Mouse (Mus musculus) CH12.LX (cell line): ENCODE data around the gene Fermt3. TPM values are rescaled to one million over a fixed set of nuclear protein-coding genes. Genes with fewer than 3 reads are reported as not detected.

ENCODE experiments used
- DNase-seq: peaks from one replicate; pipeline ENCODE4 v3.0.0-alpha.2; 2013; ENCODE audit errors: extremely low read depth
- H3K27ac ChIP-seq: 2 replicates; pipeline ENCODE4 v1.5.1; 2012; ENCODE audit warnings: low read depth, mild to moderate bottlenecking, control low read depth, moderate library complexity; ENCODE audit not compliant: insufficient read depth
- H3K27me3 ChIP-seq: replicated peaks from 2 replicates; pipeline ENCODE3; 2012; ENCODE audit warnings: inconsistent platforms
- H3K36me3 ChIP-seq, 2 experiments: replicated peaks in 1 of 2; 2 replicates each; pipeline versions ENCODE3 to v1.6.1; 2012; ENCODE audit warnings: inconsistent platforms in 1 of 2, low read length in 1 of 2, mild to moderate bottlenecking in 1 of 2, mixed read lengths in 1 of 2, moderate library complexity in 1 of 2; ENCODE audit not compliant: control insufficient read depth in 1 of 2, insufficient read depth in 1 of 2
- H3K4me1 ChIP-seq, 2 experiments: 2 replicates each; pipeline ENCODE4 v1.6.1; 2012; ENCODE audit warnings: inconsistent platforms in 1 of 2, moderate library complexity in 1 of 2; ENCODE audit not compliant: insufficient read depth in 2 of 2, control insufficient read depth in 1 of 2
- H3K4me2 ChIP-seq: 2 replicates; pipeline ENCODE4 v1.6.1; 2012; ENCODE audit warnings: low read depth, mild to moderate bottlenecking, control low read depth; ENCODE audit not compliant: poor library complexity, insufficient read depth, severe bottlenecking
- H3K4me3 ChIP-seq, 3 experiments: fragments of 150-350 bp in 1 of 3; sonication (generic) in 1 of 3; replicated peaks in 1 of 3; 2 replicates each; pipeline versions ENCODE3 to v1.5.1; 2011 to 2012; ENCODE audit warnings: low read depth in 2 of 3, low read length in 2 of 3, mild to moderate bottlenecking in 2 of 3, moderate library complexity in 2 of 3, control low read depth in 1 of 3, improper control_type of control experiment in 1 of 3, inconsistent platforms in 1 of 3, mixed read lengths in 1 of 3; ENCODE audit not compliant: poor library complexity in 1 of 3
- H3K79me2 ChIP-seq: replicated peaks from 2 replicates; pipeline ENCODE4 v1.6.1; 2012; ENCODE audit warnings: mild to moderate bottlenecking, moderate library complexity; ENCODE audit not compliant: control insufficient read depth, poor library complexity, insufficient read depth, severe bottlenecking; ENCODE audit errors: extremely low read depth
- H3K9ac ChIP-seq: 2 replicates; pipeline ENCODE4 v1.6.1; 2012; ENCODE audit warnings: low read depth, mild to moderate bottlenecking, control low read depth, moderate library complexity; ENCODE audit not compliant: insufficient read depth
- H3K9me3 ChIP-seq: replicated peaks from 2 replicates; pipeline ENCODE3; 2012; ENCODE audit warnings: low read length, inconsistent platforms, mixed read lengths
- BHLHE40 ChIP-seq: IDR thresholded peaks from 2 replicates; pipeline ENCODE4 v1.6.1; 2011; ENCODE audit warnings: mild to moderate bottlenecking, low read depth, low read length, improper control_type of control experiment
- CHD1 ChIP-seq: IDR thresholded peaks from 2 replicates; pipeline ENCODE4 v1.6.1; 2012; ENCODE audit warnings: low read depth, low read length, improper control_type of control experiment, inconsistent platforms
- CTCF ChIP-seq, 2 experiments: IDR thresholded peaks in 1 of 2; conservative IDR thresholded peaks in 1 of 2; 2 replicates each; pipeline ENCODE4 v1.5.1; 2011 to 2012; ENCODE audit warnings: low read depth in 2 of 2, low read length in 2 of 2, improper control_type of control experiment in 1 of 2, inconsistent platforms in 1 of 2, mild to moderate bottlenecking in 1 of 2, moderate library complexity in 1 of 2
- E2F4 ChIP-seq: IDR thresholded peaks from 2 replicates; pipeline ENCODE4 v1.6.1; 2011; ENCODE audit warnings: low read depth, low read length, improper control_type of control experiment; ENCODE audit not compliant: insufficient replicate concordance
- ETS1 ChIP-seq: conservative IDR thresholded peaks from 2 replicates; pipeline ENCODE4 v1.6.1; 2012; ENCODE audit warnings: low read depth, mild to moderate bottlenecking, inconsistent platforms, low read length, improper control_type of control experiment, moderate library complexity
- GABPA ChIP-seq: IDR thresholded peaks from 2 replicates; pipeline ENCODE4 v1.6.1; 2012; ENCODE audit warnings: low read depth, low read length, improper control_type of control experiment, inconsistent platforms; ENCODE audit not compliant: insufficient replicate concordance
- IRF4 ChIP-seq: IDR thresholded peaks from 2 replicates; pipeline ENCODE4 v1.6.1; 2014; ENCODE audit warnings: low read depth, mild to moderate bottlenecking, inconsistent platforms, low read length, improper control_type of control experiment
- JUN ChIP-seq: IDR thresholded peaks from 2 replicates; pipeline ENCODE4 v1.6.1; 2011; ENCODE audit warnings: low read depth, mild to moderate bottlenecking, low read length, improper control_type of control experiment, moderate library complexity; ENCODE audit not compliant: insufficient read depth
- JUND ChIP-seq: conservative IDR thresholded peaks from 2 replicates; pipeline ENCODE4 v1.6.1; 2011; ENCODE audit warnings: low read depth, low read length, improper control_type of control experiment
- KAT2A ChIP-seq: IDR thresholded peaks from 2 replicates; pipeline ENCODE4 v1.6.1; 2012; ENCODE audit warnings: low read length, improper control_type of control experiment, inconsistent platforms; ENCODE audit not compliant: insufficient replicate concordance
- MAFK ChIP-seq: IDR thresholded peaks from 2 replicates; pipeline ENCODE4 v1.6.1; 2011; ENCODE audit warnings: low read length, improper control_type of control experiment; ENCODE audit not compliant: insufficient replicate concordance
- MEF2A ChIP-seq: IDR thresholded peaks from 2 replicates; pipeline ENCODE4 v1.6.1; 2014; ENCODE audit warnings: low read depth, mild to moderate bottlenecking, inconsistent platforms, low read length, improper control_type of control experiment, borderline replicate concordance
- MYC ChIP-seq: IDR thresholded peaks from 2 replicates; pipeline ENCODE4 v1.6.1; 2011; ENCODE audit warnings: low read depth, mild to moderate bottlenecking, improper control_type of control experiment, low read length
- NELFE ChIP-seq: IDR thresholded peaks from 2 replicates; pipeline ENCODE4 v1.6.1; 2011; ENCODE audit warnings: low read depth, low read length, improper control_type of control experiment
- NRF1 ChIP-seq: IDR thresholded peaks from 2 replicates; pipeline ENCODE4 v1.6.1; 2014; ENCODE audit warnings: low read depth, mild to moderate bottlenecking, inconsistent platforms, low read length, improper control_type of control experiment, moderate library complexity
- POLR2A ChIP-seq: IDR thresholded peaks from 2 replicates; pipeline ENCODE4 v1.6.1; 2011; ENCODE audit warnings: low read depth, mild to moderate bottlenecking, improper control_type of control experiment, low read length
- POLR2AphosphoS2 ChIP-seq: IDR thresholded peaks from 2 replicates; pipeline ENCODE4 v1.6.1; 2011; ENCODE audit warnings: low read depth, low read length, improper control_type of control experiment
- RAD21 ChIP-seq: IDR thresholded peaks from 2 replicates; pipeline ENCODE4 v1.6.1; 2011; ENCODE audit warnings: low read depth, mild to moderate bottlenecking, low read length, improper control_type of control experiment, moderate library complexity
- RCOR1 ChIP-seq: conservative IDR thresholded peaks from 2 replicates; pipeline ENCODE4 v1.6.1; 2012; ENCODE audit warnings: low read depth, mild to moderate bottlenecking, inconsistent platforms, low read length, improper control_type of control experiment
- SMC3 ChIP-seq: IDR thresholded peaks from 2 replicates; pipeline ENCODE4 v1.6.1; 2011; ENCODE audit warnings: low read depth, low read length, improper control_type of control experiment
- TCF12 ChIP-seq: IDR thresholded peaks from 2 replicates; pipeline ENCODE4 v1.6.1; 2014; ENCODE audit warnings: low read depth, mild to moderate bottlenecking, inconsistent platforms, low read length, improper control_type of control experiment
- USF1 ChIP-seq: IDR thresholded peaks from 2 replicates; pipeline ENCODE4 v1.6.1; 2014; ENCODE audit warnings: low read depth, mild to moderate bottlenecking, inconsistent platforms, low read length, improper control_type of control experiment
- USF2 ChIP-seq: conservative IDR thresholded peaks from 2 replicates; pipeline ENCODE4 v1.6.1; 2011; ENCODE audit warnings: low read depth, low read length, improper control_type of control experiment
- ZKSCAN1 ChIP-seq: IDR thresholded peaks from 2 replicates; pipeline ENCODE4 v1.6.1; 2012; ENCODE audit warnings: low read depth, inconsistent platforms, low read length, improper control_type of control experiment, borderline replicate concordance
- ZMIZ1 ChIP-seq: IDR thresholded peaks from 2 replicates; pipeline ENCODE4 v1.6.1; 2012; ENCODE audit warnings: low read depth, mild to moderate bottlenecking, inconsistent platforms, low read length, improper control_type of control experiment
- ZNF384 ChIP-seq: IDR thresholded peaks from 2 replicates; pipeline ENCODE4 v1.6.1; 2012; ENCODE audit warnings: low read depth, low read length, improper control_type of control experiment, inconsistent platforms
- dilution Hi-C: fragments of 300-500 bp; cut with MboI; formaldehyde crosslinking; loops from 2 replicates; pipeline ENCODE4 v1.14.3; 2020; ENCODE audit warnings: low sequenced_read_pairs; ENCODE audit not compliant: extremely low pct_unique_long_range_greater_than_20kb, extremely low pct_ligation_motif_present
- in situ Hi-C: fragments of 300-500 bp; cut with MboI; formaldehyde crosslinking; loops from 3 replicates; pipeline ENCODE4 v1.14.3; 2019; ENCODE audit warnings: low sequenced_read_pairs, low pct_ligation_motif_present, low pct_unique_long_range_greater_than_20kb, mixed read lengths
- polyA plus RNA-seq: library from polyadenylated mRNA; unstranded; fragments of >175 nt; gene quantifications from 2 replicates; pipeline ENCODE4 v1.2.1, GENCODE M21; 2012; ENCODE audit warnings: low read depth; ENCODE audit not compliant: insufficient read length
- total RNA-seq, 2 experiments: library from RNA; depleted of rRNA; stranded (reverse); fragments of 300-350 nt in 1 of 2; fragments of >200 nt in 1 of 2; gene quantifications; 2 replicates each; pipeline ENCODE4 v1.2.3; 2012 to 2014

Fermt3 gene
- total and polyA plus RNA-seq, 3 experiments = 47.0 to 65.1 (median 57.4) TPM

- Histone ChIP-seq H3K36me3 (peaks cover 43 to 70% of the 10 kb centered on the region in 2 experiments), H3K4me2 (peak overlapping the region; percentile 82; the same call in 1 of the 2 replicates), H3K4me1 (peaks cover 13 to 34% of the 10 kb centered on the region in 2 experiments), H3K9ac (peak overlapping the region; percentile 28; the same call in 1 of the 2 replicates), H3K4me3 (no peak overlapping the region), H3K9me3 (no peaks in the 10 kb centered on the region), H3K27me3 (no peaks in the 10 kb centered on the region), H3K27ac (peak overlapping the region; percentile 54), H3K79me2 (peaks cover 3% of the 10 kb centered on the region; the same call in 1 of the 2 replicates)
- TF ChIP-seq BHLHE40 = no peak
- TF ChIP-seq KAT2A = no peak
- no peak for TF ChIP-seq NRF1
- peak; percentile 87 for TF ChIP-seq RAD21
- TF ChIP-seq JUND = no peak
- no peak for TF ChIP-seq MYC
- TF ChIP-seq SMC3 = peak; percentile 82
- TF ChIP-seq ZNF384 = no peak
- TF ChIP-seq USF2 = no peak
- TF ChIP-seq MEF2A = no peak
- TF ChIP-seq USF1 = no peak
- 0 out of 2 replicates have a peak, but pooled peaks have one; percentile 6 for TF ChIP-seq ZMIZ1
- no peak for TF ChIP-seq TCF12
- peak; percentile 54 to 91 for TF ChIP-seq CTCF (conservative IDR thresholded peaks at IDR 0.05 in 1 of 2, IDR thresholded peaks at IDR 0.05 in 1 of 2; ENCODE audit: low read depth in 2 of 2, low read length in 2 of 2)
- TF ChIP-seq POLR2AphosphoS2 = 0 out of 2 replicates have a peak, but pooled peaks have one; percentile 54
- no peak; the same call in 1 of the 2 replicates for TF ChIP-seq POLR2A
- 0 out of 2 replicates have a peak, but pooled peaks have one; percentile 12 for TF ChIP-seq IRF4
- no peak for TF ChIP-seq JUN
- dilution Hi-C loops (no loop called here), in situ Hi-C loops (loop anchor here (5.0 kb wide), 1 partner anchor 83 kb away; no protein-coding TSS in a partner anchor)
- peak; percentile 75 for DNase-seq
Measured at GRCm38 (mm10) chr19:7020224-7020641, 964 bp upstream of the Fermt3 start.

DNA sequence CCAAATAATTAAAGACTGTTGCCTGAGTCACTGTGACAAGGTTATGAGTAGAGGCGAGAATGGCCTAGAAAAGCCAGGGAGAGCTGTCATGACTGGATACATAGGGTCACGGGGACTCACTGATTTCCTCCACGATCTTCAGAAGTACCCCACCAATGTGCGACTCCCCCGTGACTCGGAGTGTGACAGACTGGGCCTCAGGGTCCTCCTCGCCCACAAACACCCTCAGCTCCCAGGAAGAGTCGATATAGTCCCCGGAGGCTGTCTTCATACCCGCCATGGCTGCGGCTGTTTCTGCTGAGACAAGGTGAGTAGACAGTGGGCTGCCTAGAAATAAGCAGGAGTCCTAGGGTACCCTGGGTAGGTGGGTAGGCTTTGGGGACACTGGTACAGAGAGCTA, 723 bp downstream of the Fermt3 start:
- dilution Hi-C loops = no loop called here
- H3K9ac ChIP-seq = peak overlapping the region; percentile 65
- peaks cover 13 to 27% of the 10 kb centered on the region in 2 experiments for H3K4me1 ChIP-seq

More for the DNA sequence above, 723 bp downstream of the Fermt3 start:
- H3K9me3 ChIP-seq = no peaks in the 10 kb centered on the region
- TF ChIP-seq ZNF384 (no peak), MAFK (no peak), CTCF (conservative IDR thresholded peaks at IDR 0.05 in 1 of 2, IDR thresholded peaks at IDR 0.05 in 1 of 2; ENCODE audit: low read depth in 2 of 2, low read length in 2 of 2) (no peak), NRF1 (no peak), USF2 (no peak), ZKSCAN1 (no peak), POLR2A (no peak), JUND (no peak), RCOR1 (no peak), ETS1 (no peak), CHD1 (no peak), E2F4 (no peak), NELFE (no peak), POLR2AphosphoS2 (no peak), GABPA (no peak), MEF2A (no peak), MYC (no peak)
- DNase-seq = no peak
- in situ Hi-C loops = no loop called here
- peaks cover 3% of the 10 kb centered on the region; the same call in 1 of the 2 replicates for H3K79me2 ChIP-seq
- peak overlapping the region; percentile 86 for H3K27ac ChIP-seq
- peak overlapping the region; percentile 82 for H3K4me2 ChIP-seq
- H3K4me3 ChIP-seq = peak overlapping the region; percentile 69 to 84 (median 76)
- peaks cover 43 to 69% of the 10 kb centered on the region in 2 experiments for H3K36me3 ChIP-seq
- no peaks in the 10 kb centered on the region for H3K27me3 ChIP-seq
